Mouse (Mus musculus) gastrocnemius, postnatal 14 days (tissue): ENCODE data around the gene H2-Eb2. TPM values are rescaled to one million over a fixed set of nuclear protein-coding genes. Genes with fewer than 3 reads are reported as not detected.

Experiments
- DNase-seq: peaks from one replicate; pipeline ENCODE4 v3.0.0; 2021; ENCODE audit warnings: mixed read lengths
- intact Hi-C: fragments of 180-260 bp; cut with DNase I; formaldehyde crosslinking; loops from one replicate; pipeline ENCODE4 v1.15.1; 2025; ENCODE audit warnings: low total_unique reads
- long read RNA-seq, 2 experiments: library from polyadenylated mRNA; stranded (forward); transcript quantifications; one replicate each; pipeline ENCODE4 v2.0.0; 2021
- total RNA-seq, 2 experiments: library from RNA; stranded (reverse); gene quantifications; 2 replicates each; pipeline ENCODE4 v1.2.3; 2021

The H2-Eb2 gene
- not detected for total RNA-seq
- long read RNA-seq, experiment 1, result 0 reads
- long read RNA-seq, experiment 2, result 0 reads

DNA sequence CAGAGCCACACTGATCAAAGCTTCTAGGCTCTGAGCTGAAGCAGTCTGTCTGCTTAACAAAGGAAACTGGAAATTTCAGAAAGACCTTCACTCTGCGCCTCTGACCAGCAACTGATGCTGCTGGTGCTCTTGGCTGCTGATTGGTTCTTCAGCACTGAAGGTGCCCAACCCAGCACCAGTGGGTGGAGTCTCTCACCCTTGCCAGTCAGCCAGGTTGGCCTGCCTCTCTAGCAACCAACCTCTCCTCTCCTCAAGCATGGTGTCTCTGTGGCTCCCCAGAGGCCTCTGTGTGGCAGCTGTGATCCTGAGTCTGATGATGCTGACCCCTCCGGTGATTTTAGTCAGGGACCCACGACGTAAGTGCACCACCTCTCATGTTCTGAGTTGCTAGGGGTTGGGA, at the start of gene H2-Eb2:
Gene H2-Eb2, plus strand, starts transcription at position 230 of the 400 bp plus-strand sequence.
- intact Hi-C loops, result no loop called here
- no peak for DNase-seq

DNA sequence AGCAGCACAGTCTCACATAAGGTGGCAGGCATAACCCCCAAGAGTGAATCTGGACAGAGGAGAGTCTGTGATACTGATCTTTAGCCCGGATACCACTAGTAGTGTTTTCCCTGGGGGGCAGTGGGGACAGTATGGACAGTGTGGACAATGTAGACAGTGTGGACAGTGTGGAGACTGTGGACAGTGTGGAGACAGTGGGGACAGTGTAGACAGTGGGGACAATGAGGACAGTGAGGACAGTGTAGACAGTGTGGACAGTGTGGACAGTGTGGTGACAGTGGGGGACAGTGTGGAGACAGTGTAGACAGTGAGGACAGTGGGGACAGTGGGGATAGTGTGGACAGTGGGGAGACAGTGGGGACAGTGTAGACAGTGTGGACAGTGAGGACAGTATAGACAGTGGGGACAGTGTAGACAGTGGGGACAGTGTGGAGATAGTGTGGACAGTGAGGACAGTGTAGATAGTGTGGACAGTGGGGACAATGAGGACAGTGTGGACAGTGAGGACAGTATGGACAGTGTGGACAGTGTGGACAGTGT, 44.9 kb upstream of the H2-Eb2 start:
- intact Hi-C loops, result no loop called here
- DNase-seq, result no peak

DNA sequence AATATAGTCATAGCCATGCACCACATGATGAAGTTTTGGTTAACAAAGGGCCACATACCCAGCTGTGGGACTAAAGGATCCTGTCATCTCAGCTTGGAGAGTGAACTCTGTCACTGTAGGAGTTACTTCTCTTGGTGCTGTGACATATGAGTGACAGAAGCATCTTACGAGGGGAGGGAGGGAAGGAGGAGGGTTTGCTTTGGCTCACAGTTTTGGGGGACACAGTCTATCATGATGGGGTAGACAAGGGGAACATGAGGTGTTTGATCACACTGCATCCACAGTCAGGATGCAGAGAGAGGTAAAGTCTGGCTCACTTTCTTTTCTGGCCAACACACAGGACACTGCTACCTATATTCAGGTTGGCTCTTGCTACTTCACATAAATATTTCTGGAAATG, 43.6 kb upstream of the H2-Eb2 start:
- intact Hi-C loops, result no loop called here
- no peak for DNase-seq

DNA sequence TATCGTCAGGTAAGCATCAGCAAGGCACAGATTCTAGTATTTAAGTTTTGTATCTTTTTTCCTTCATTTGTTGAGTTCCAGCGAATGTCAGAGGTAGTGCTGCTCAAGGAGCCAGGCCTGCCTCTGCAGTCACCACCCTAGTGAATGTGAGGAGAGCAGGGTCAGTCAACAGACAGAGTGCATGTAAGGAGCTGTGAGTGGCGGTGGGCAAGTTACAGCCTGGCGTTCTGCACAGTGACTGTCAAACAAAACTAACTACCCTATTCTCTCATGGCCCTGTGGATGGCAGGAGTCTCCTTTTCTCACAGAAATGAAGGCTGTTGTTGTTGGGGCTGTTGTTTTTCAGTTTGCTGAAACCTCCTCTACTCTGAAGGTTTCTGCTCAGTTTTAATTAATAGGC, 40.1 kb upstream of the H2-Eb2 start:
- DNase-seq, result no peak

DNA sequence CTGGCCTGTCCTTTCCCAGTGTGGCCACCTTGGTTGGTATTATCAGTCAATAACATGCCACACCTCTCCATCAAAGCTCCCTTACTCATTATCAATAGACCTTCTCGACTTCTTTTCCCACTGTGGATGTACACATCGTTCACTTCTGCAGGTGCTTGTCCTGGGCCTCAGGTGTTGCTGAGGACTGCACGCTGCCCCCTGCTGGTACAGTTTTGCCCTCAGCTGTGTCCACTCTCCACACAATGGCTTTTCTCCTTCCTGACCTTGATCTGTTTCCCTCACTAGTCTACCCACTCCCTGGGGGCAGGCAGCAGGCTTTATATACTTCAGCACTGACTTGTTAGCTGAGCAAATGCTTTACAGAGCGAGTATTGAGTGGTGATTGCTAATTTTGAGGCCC, 39.6 kb upstream of the H2-Eb2 start:
- intact Hi-C loops, result no loop called here
- DNase-seq, result no peak

More for the DNA sequence above, 40.1 kb upstream of the H2-Eb2 start:
- intact Hi-C loops, result no loop called here

DNA sequence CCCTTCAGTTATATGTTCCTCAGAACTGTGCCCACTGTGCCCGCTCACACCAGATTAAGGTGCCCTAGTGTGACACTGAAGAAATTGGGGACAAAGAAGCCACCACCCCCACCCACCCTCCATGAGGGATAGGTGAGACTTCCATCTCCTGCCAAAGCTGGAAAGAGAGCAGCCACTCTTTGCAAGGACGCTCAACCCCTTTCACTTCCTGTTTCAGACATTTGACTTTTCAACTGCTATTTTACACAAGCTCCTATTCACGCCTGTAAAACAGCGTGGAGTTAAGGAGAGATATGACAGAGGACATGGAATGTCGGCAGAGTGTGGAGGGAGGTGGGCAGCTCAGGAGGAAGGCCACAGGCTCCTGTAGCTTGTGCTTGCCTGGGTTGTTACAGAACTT, 39.0 kb upstream of the H2-Eb2 start:
- intact Hi-C loops, result no loop called here
- no peak for DNase-seq

DNA sequence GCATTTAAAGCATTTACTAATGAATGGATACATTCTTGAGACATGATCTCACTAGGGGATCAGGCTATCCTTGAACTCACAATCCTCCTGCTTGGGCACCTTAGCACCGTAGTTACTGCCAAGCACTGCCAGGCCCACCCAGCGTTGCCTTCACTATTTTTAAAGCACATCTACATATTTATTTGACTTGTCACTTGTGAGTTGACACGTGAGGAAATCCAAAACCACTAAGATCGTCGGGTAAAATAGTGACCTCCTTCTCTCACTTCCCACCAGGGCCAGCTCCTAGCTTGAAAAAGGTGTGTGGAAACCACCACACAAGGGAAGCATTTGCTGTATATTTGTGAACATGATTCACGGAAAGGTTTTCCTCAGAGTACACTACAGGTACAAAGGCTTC, 38.5 kb upstream of the H2-Eb2 start:
- DNase-seq, result no peak
- intact Hi-C loops, result no loop called here

DNA sequence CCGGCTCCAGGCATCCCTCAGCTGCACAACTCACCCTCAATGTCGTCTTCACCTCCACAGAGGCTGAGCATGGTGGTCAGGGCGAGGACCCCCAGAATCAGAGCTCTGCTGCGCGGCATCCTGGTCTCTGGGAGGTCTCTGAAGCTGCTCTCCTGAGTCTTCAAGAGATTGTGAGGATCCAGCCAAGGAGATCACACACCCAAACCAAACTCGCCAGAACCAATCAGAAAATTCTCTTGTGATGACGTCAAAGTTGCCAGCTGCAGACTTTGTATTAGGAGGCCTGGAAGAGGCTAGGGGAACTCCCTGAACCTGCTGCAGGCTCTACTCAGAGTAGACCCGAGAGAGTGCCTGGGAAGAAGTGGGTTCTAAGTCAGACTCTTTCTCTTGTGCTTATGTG, 37.8 kb upstream of the H2-Eb2 start, which contains the start of gene H2-Aa:
Gene H2-Aa, minus strand, starts transcription at position 176 of the 400 bp plus-strand sequence.
- intact Hi-C loops, result no loop called here
- DNase-seq, result peak; percentile 64

DNA sequence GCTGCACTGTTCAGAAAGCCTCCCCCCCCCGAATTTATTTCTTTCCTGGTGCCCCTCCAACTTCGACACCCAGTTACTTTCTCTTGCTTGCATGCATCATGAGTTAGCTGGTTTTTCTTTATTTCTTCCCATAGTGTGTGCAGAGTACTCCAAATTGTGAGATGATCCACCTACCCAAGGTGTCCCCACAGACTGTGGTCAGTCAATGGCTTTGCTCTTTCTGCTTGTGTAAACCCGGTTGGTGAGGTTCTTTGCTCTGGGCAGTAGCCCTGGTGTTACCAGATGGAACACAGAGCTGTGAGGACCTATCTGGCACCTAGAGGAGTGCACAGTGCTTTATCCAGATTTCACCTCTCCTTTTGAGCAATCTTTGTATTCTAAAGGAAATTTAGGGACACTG, 37.3 kb upstream of the H2-Eb2 start:
- intact Hi-C loops, result no loop called here
- no peak for DNase-seq

DNA sequence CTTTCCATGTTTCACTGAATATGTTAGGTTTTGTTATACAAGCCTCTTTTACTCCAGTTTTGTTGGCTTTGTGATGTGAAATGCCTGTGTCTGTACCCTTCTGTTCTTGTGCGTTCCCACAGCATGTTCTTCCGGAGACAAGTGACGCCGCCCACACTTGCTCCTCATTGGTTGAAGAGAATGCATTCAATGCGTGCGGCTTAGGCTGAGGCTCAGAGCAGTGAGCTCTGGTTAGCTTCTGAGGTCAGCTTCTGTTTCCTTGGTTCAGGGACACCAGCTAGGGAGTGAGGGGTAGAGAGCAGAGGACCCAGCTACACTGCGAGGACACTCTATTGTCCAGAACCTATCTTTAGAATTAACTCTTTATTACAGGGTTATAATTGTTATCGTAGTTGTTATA, 33.9 kb upstream of the H2-Eb2 start:
- peak; percentile 74 for DNase-seq
- intact Hi-C loops, result no loop called here

DNA sequence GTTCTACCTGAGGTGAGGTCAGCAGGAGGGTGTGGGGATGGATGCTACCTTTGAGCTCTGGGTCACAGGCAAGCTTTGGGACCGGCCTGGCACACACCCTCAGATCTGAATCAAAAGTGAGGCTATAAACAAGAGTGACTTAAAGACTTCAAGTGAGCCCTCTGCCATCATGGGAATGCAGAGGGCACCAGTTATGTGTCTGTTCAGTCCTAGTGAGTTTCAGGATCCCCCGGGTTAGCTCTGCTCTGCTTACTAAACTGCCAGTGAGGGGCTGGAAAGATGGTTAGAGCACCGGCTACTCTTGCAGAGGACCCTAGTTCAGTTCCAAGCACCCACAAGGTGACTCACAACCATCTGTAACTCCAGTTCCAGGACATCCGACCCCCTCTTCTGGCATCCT, 32.9 kb upstream of the H2-Eb2 start:
- intact Hi-C loops, result no loop called here
- no peak for DNase-seq

DNA sequence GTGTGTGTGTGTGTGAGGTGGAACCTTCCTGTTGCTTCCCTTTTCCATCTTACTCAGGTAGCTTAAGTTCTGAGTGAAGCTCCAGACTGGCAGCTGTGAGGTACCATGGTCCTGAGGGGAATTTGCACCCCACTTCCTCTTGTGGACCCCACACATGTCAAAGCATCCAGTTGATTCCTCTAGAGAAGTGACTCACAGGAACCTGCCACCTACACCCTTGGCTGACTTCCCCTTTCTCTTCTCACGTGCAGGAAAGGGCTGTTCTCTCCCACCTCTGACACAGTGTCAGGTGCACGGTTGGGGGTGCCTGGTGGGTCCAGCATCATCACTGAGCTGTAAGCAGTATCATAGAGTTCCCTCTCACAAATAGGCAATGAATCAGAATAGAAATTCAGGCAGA, 31.9 kb upstream of the H2-Eb2 start:
- intact Hi-C loops, result no loop called here
- DNase-seq, result no peak

DNA sequence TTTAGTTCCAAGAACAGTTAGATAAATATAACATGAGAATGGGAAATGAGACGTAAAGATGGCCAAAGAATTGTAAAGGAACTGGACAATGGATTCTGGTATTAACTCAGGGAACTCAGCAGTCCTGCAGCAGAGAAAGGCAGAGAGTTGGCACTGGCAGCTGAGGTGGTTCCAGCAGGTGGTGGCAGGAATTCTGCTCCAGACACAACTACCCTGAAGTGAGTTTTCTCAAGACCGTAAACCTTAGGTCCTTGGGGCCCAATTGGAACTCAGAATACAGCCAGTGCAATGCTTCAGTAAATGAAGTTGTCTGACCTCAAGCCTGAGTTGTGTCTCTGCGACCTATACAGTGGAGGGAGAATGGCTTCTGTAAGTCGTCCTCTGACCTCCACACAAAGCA, 31.2 kb upstream of the H2-Eb2 start:
- intact Hi-C loops, result no loop called here
- no peak for DNase-seq

DNA sequence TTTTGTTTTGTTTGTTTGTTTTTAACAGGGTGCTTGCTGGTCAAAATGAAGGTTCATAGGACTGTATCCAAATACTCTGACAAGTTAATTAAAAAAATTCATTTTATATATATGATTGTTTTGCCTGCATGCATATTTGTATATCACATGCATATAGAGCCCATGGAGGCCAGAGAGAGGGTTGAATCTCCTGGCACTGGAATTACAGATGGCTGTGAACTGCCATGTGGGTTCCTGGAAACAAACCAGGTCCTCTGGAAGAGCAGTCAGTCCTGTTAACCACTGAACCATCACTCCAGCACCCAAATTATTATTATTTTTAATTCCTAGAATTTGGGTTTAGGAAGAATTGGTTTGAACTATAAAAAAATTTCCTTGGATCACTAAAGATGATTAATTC, 30.2 kb upstream of the H2-Eb2 start:
- intact Hi-C loops, result no loop called here
- DNase-seq, result no peak

DNA sequence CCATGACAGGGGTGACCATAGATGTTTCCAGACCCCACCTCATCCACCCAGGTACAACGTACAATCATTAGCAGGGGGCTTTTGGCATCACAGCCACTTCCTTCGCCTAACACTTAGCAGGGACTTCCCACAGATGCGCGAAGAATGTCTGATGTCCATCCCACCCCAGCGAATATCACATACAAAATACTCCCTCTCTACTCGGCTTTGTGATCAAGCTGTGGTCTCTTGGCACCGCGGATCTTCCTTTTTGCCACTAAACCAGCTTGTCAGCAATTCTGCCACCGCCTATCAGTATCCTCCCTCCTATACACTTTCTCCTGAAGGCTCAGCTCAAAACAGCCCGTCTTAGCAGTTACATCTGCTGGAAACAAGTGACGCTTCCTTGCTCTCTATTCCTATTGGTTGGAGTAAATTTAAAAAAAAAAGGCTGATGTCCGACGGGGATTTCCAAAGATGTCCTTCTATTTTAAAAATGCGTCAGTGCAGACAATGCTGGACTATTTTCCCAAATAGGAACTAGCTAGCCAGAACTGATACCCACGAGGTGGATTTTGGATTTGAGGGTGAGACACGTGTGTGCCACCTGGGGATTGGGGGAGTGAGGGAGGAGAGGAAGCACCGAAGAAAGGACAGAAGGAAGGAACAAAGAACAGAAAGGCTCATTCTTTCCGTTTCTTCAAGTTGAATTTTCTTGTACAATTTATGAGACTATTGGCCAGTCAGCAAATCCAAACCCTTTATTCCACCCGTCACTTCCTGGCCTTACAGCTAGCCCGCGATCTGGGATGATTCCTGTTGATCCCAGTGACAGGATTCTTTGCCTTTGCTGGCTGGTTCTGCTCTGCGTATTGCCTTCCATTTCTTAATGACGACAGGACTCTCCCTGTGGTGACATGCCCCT, 29.3 kb upstream of the H2-Eb2 start:
- intact Hi-C loops, result no loop called here

DNA sequence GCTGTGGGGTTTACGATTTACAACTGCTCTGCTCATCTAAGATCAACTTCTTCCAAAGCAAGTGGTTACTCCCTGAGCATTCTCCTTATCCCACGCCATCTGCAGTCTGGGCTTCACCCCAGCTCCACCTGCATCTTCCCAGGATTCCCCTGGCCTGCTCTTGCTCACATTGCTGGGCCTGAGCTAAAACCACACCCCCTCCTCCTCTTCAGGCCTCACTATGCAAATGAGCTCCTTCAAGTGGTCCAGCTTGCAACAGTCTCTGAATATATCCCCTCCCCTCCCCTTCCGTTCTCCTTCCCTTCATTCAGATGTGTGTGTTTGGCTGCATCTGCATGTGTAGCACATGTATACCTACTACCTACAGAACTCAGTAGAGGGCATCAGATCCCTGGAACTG, 26.1 kb upstream of the H2-Eb2 start:
- intact Hi-C loops, result no loop called here
- no peak for DNase-seq

More for the DNA sequence above, 29.3 kb upstream of the H2-Eb2 start:
- no peak for DNase-seq

DNA sequence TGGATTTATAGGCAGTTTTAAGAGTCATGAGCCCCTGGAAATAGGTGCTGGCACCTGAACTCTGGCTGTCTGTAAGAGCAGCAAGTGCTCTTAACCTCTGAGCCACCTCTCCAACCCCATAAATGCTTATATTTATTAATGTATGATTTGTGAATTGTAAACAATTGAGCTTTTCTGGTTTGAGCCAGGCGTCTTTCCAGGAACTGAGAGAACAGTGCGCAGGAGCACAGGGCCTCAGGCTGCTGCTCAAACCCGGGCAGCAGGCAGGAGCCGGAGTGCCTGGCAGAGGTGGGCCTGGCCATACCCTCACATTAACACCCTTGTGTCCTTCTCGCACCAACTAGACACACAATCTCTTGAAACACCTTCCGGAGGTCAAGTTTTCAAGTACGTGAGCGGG, 25.4 kb upstream of the H2-Eb2 start:
- DNase-seq, result no peak
- intact Hi-C loops, result no loop called here

DNA sequence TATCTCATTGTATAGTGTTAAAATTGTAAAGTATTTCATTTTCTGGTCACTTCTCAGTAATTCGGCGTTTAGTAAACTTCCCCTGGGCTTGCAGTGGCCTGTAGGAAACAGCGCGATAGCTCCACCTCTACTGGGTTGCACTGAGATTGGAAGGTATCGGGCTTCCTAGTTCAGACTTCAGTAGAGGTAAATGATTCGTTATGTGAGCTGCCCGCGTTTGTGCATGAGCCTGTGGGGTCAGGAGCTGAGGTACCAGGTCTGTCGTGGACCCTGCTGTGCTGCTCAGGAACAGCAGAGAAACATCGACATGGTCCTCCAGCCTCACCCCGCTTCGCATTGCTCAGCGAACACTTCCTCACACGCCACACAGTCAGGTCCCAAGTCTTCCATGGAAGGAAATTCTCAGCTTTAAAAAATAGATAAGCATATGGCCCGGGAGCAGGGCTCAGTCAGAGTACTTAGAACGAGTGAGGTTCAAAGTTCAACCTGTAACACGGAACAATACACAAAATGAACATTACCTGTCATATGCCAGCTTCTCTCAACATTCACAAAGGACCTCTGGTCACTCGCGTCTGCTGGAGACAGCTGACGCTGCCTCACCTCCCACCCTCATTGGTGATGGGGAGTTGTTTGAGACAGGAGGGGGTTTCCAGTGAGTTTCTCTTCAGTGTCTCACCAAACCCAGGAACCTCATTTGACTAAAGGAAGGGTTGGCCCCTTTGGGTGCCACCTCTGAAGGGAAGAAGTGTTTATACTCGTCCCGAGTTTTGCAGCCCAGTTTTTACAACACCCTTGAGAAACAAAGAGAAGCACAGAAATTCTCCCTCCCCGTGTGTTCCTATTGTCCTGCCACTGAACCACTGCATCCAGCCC, 24.5 kb upstream of the H2-Eb2 start:
- intact Hi-C loops, result no loop called here
- DNase-seq, result no peak

DNA sequence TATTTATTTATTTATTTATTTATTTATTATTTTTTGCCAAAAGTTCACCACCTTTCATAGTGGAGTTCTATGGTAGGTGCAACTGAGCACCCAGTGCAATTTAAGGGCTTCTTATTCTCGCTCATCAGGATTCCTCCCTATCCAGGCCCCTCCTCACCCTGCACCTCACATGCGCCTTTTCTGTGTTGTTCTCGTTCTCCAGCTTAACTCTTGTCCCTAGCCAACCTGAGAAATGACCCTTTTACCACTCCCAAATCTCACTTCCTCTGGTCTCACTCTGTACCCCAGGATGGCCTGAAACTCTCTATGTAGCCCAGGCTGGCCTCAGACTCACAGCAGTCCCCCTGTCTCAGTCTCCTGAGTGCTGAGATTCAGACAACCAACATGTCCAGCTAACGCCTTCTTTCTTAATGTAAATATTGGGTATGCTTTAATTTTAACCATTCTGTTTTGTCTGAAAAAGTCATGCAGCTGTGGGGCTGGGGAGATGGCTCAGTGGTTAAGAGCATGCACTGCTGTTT, 23.7 kb upstream of the H2-Eb2 start:
- intact Hi-C loops, result no loop called here
- no peak for DNase-seq

DNA sequence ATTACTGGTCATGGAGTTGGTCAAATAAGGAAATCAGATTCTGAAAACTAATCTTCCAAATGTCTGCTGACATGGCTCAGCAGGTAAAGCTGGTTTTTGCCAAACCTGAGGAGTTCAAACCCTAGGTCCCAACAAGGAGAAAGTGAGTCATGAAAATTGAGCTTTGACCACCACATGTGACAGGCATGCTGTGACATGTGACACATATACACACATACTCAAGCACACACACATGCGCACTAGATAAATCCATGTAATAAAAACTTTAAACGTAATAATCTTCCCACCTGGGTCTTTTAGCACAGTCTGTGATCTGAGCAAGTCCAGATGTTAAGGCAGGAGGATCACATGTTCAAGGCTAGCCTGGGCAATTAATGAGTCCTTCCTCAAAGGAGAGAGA, 21.7 kb upstream of the H2-Eb2 start:
- no peak for DNase-seq

More for the DNA sequence above, 21.7 kb upstream of the H2-Eb2 start:
- intact Hi-C loops, result no loop called here
